Mouse (Mus musculus): ENCODE measurements around the gene Rassf8. TPM values are rescaled to one million over a fixed set of nuclear protein-coding genes. Genes with fewer than 3 reads are reported as not detected.
A peak's percentile ranks its signal among the peaks of the same experiment; 100 is the strongest.

The Rassf8 gene
- polyA plus RNA-seq, 1 experiment: 6.3 TPM

DNA sequence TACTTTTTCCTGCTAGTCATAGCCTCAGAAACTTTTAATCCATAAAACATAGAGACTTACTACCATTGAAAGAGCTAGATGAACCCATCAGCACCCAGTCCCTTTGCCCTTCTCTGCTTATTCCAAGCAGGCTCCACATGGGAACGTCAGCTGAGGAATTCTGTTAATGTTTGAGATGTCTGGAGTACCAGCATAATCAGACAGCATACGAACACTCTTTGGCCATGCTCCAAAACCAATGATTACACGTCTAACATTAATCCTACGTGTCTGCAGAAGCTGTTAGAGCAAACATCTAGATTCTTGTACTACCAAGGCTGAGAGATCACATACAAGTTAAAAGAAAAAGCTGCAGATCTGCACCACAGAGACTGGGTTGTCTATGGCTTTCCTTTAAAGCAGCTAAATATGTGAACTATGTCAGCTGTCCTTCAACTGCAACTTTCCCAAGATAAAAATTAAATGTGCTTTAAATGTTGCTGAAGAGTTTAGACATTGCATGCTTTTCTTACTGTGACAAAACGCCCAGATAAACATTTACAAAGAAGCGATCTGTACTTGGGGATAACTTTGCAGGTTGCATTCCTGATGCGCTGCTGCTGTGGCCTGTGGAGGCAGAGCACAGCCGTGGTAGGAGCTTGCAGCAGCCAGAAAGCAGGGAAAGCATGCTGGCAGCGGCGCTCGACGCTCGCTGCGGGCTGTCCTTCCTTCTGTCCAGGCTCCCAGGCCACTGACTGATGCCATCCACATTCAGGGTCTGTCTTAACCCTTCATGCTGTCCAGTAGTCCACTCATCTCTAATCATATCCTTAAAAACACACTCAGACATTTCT is 49.9 kb downstream of the Rassf8 start:
- Histone ChIP-seq H3K27me3 (ENCODE audit: control insufficient read depth, insufficient read depth, insufficient read length) (no peaks in the 10 kb centered on the region), H3K4me2 (ENCODE audit: low read depth) (no peak overlapping the region), H3K79me2 (ENCODE audit: control insufficient read depth, insufficient read depth) (no peaks in the 10 kb centered on the region), H3ac (ENCODE audit: control insufficient read depth, insufficient read length) (no peak overlapping the region), H3K4me3 (no peak overlapping the region), H3K36me3 (ENCODE audit: control insufficient read depth, insufficient read depth) (no peaks in the 10 kb centered on the region)
- no peak for TF ChIP-seq USF1 (IDR thresholded peaks at IDR 0.05; ENCODE audit: low read depth)
- TF ChIP-seq POLR2AphosphoS2 (IDR thresholded peaks at IDR 0.05; ENCODE audit: insufficient read length, low read depth): no peak
- no peak for TF ChIP-seq E2F4 (IDR thresholded peaks at IDR 0.05; ENCODE audit: insufficient read depth)
- TF ChIP-seq TCF12 (IDR thresholded peaks at IDR 0.05; ENCODE audit: insufficient read depth, poor library complexity, severe bottlenecking): no peak

DNA sequence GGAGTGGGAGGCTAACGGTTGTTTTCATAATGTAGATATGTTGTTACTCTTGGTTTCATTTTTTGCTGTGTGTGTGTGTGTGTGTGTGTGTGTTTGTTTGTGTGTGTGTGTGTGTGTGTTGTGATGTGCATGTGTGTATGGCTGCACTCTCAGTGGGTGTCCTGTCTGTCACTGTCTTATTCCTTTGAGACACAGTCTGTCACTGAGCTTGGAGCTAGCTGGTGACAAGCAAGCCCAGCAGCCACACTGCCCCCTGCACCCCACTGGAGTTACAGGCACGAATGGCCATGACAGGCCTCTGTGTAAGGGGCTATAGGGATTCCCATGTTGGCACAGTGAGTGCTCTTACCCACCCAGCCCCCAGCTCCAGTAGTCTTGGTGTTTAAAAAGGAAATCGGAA is 51.1 kb downstream of the Rassf8 start:
- Histone ChIP-seq H3K4me3 (no peak overlapping the region), H3K4me2 (ENCODE audit: low read depth) (no peak overlapping the region), H3K79me2 (ENCODE audit: control insufficient read depth, insufficient read depth) (no peaks in the 10 kb centered on the region), H3K36me3 (ENCODE audit: control insufficient read depth, insufficient read depth) (no peaks in the 10 kb centered on the region), H3K27me3 (ENCODE audit: control insufficient read depth, insufficient read depth, insufficient read length) (no peaks in the 10 kb centered on the region), H3ac (ENCODE audit: control insufficient read depth, insufficient read length) (no peak overlapping the region)
- TF ChIP-seq POLR2A (IDR thresholded peaks at IDR 0.05; ENCODE audit: insufficient read length, low read depth) (no peak), MAX (IDR thresholded peaks at IDR 0.05; ENCODE audit: low read depth) (no peak)

DNA sequence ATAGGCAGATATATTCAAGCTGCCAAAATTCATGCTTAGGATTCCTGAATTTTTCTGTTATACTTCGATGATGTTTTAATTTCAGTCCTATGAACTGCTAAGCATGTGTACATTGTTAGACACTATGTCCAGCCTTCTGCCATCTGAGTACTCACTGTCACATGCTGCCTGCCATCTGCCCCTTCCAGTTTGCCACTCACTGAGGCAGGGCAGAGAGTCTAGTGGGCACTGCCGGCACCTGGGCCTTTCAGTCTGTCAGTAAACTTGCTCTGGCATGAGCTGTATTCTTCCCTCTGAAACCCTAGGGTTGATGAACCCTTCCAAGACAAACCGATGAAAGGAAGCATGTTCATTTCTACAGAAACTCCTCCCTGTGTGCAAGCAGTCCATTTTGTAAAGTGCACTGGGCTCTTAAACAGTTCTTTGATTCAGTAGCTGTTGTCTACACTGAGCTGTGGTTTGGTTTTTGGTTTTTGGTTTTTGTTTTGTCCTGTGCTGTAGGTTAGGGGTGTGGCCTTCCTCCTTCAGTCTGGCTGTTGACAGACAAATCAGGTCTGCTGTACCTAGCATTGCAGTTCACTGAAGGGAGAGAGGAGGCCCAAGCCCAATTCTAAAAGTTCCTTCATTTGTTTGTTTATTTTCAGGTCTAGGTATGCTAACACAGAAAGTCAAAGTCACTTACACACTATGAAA is 55.4 kb downstream of the Rassf8 start:
- TF ChIP-seq MYOD1 (IDR thresholded peaks at IDR 0.05; ENCODE audit: control insufficient read depth in 1 of 3, insufficient read length in 2 of 3, low read depth in 2 of 3) (peak in 2 of 3 experiments; percentile 23 to 29), SRF (IDR thresholded peaks at IDR 0.05; ENCODE audit: control insufficient read depth, insufficient read length, low read depth) (no peak), MAX (IDR thresholded peaks at IDR 0.05; ENCODE audit: low read depth) (no peak)

DNA sequence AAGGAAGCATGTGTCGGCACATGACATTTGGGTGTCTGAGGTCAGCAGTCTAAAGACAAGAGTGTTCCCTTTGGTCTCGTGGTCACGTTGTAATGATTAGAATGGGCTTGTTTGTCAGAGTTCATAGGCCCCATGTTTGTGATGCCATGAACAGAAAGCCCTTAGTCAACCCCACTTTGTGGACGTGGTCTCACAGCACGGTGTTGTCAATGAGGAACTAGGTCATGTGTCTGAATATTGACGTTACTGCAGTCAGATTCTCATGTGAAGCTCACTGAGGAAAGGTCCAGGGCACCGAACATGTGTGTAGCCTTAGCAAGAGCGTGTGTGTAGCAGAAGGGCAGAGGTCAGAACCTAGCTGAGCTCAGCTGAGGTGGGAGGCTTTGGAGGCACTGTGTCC is 56.3 kb downstream of the Rassf8 start:
- no peak overlapping the region for H3K4me3 ChIP-seq
- no peaks in the 10 kb centered on the region for H3K79me2 ChIP-seq (ENCODE audit: control insufficient read depth, insufficient read depth)
- H3K27me3 ChIP-seq (ENCODE audit: control insufficient read depth, insufficient read depth, insufficient read length): no peaks in the 10 kb centered on the region
- no peaks in the 10 kb centered on the region for H3K36me3 ChIP-seq (ENCODE audit: control insufficient read depth, insufficient read depth)
- H3K4me2 ChIP-seq (ENCODE audit: low read depth): no peak overlapping the region
- H3ac ChIP-seq (ENCODE audit: control insufficient read depth, insufficient read length): no peak overlapping the region
- no peak for TF ChIP-seq MYOD1 (IDR thresholded peaks at IDR 0.05; ENCODE audit: control insufficient read depth in 1 of 3, insufficient read length in 2 of 3, low read depth in 2 of 3)
- TF ChIP-seq E2F4 (IDR thresholded peaks at IDR 0.05; ENCODE audit: insufficient read depth): no peak
- TF ChIP-seq TCF3 (IDR thresholded peaks at IDR 0.05; ENCODE audit: insufficient read length, low read depth): no peak
- TF ChIP-seq REST (IDR thresholded peaks at IDR 0.05; ENCODE audit: insufficient read depth, insufficient read length): no peak
- no peak for TF ChIP-seq POLR2A (IDR thresholded peaks at IDR 0.05; ENCODE audit: insufficient read length, low read depth)
- TF ChIP-seq CEBPB (IDR thresholded peaks at IDR 0.05; ENCODE audit: insufficient read depth, poor library complexity, severe bottlenecking): no peak
- no peak for TF ChIP-seq USF1 (IDR thresholded peaks at IDR 0.05; ENCODE audit: low read depth)
- no peak for TF ChIP-seq MAX (IDR thresholded peaks at IDR 0.05; ENCODE audit: low read depth)

More for the DNA sequence above, 55.4 kb downstream of the Rassf8 start:
- Histone ChIP-seq H3K27me3 (ENCODE audit: control insufficient read depth, insufficient read depth, insufficient read length) (no peaks in the 10 kb centered on the region), H3K4me3 (no peak overlapping the region), H3K36me3 (ENCODE audit: control insufficient read depth, insufficient read depth) (no peaks in the 10 kb centered on the region), H3K79me2 (ENCODE audit: control insufficient read depth, insufficient read depth) (no peaks in the 10 kb centered on the region), H3K4me2 (ENCODE audit: low read depth) (no peak overlapping the region), H3ac (ENCODE audit: control insufficient read depth, insufficient read length) (no peak overlapping the region)

DNA sequence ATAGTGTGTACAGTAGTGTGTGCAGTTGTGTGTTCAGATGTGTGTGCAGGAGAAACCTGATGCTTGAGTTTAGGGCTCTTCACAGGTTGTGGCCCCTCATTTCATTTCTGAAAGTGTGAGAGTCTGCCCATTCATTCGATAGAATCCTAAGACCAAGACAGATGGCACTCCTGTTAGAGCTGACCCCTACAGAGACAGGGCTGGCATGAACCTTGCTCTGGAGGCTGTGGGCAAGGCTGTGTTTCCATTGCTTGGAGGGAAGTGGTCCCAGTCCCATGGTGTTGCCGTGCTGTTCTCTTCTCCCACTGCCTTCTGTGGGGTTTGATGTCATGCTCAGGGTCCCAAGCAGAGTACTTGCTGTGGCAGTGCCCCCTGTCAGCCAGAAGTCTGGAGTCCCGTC is 57.7 kb downstream of the Rassf8 start:
- no peaks in the 10 kb centered on the region for H3K36me3 ChIP-seq (ENCODE audit: control insufficient read depth, insufficient read depth)
- TF ChIP-seq USF1 (IDR thresholded peaks at IDR 0.05; ENCODE audit: low read depth): no peak
- no peak for TF ChIP-seq REST (IDR thresholded peaks at IDR 0.05; ENCODE audit: insufficient read depth, insufficient read length)
- no peak for TF ChIP-seq MYOD1 (IDR thresholded peaks at IDR 0.05; ENCODE audit: control insufficient read depth in 1 of 3, insufficient read length in 2 of 3, low read depth in 2 of 3)
- no peak for TF ChIP-seq SRF (IDR thresholded peaks at IDR 0.05; ENCODE audit: control insufficient read depth, insufficient read length, low read depth)
- TF ChIP-seq TCF12 (IDR thresholded peaks at IDR 0.05; ENCODE audit: insufficient read depth, poor library complexity, severe bottlenecking): no peak
- TF ChIP-seq CEBPB (IDR thresholded peaks at IDR 0.05; ENCODE audit: insufficient read depth, poor library complexity, severe bottlenecking): no peak
- no peak for TF ChIP-seq POLR2A (IDR thresholded peaks at IDR 0.05; ENCODE audit: insufficient read length, low read depth)
- TF ChIP-seq E2F4 (IDR thresholded peaks at IDR 0.05; ENCODE audit: insufficient read depth): no peak
- no peak for TF ChIP-seq MAX (IDR thresholded peaks at IDR 0.05; ENCODE audit: low read depth)
- no peak for TF ChIP-seq POLR2AphosphoS2 (IDR thresholded peaks at IDR 0.05; ENCODE audit: insufficient read length, low read depth)
- H3K27me3 ChIP-seq (ENCODE audit: control insufficient read depth, insufficient read depth, insufficient read length): no peaks in the 10 kb centered on the region
- no peak overlapping the region for H3K4me2 ChIP-seq (ENCODE audit: low read depth)
- H3ac ChIP-seq (ENCODE audit: control insufficient read depth, insufficient read length): no peak overlapping the region
- H3K79me2 ChIP-seq (ENCODE audit: control insufficient read depth, insufficient read depth): no peaks in the 10 kb centered on the region
- H3K4me3 ChIP-seq: no peak overlapping the region

All from myocyte (in vitro differentiated cells).